ENCODE assay signal across 8 mouse cellular contexts in the genomic region with DNA sequence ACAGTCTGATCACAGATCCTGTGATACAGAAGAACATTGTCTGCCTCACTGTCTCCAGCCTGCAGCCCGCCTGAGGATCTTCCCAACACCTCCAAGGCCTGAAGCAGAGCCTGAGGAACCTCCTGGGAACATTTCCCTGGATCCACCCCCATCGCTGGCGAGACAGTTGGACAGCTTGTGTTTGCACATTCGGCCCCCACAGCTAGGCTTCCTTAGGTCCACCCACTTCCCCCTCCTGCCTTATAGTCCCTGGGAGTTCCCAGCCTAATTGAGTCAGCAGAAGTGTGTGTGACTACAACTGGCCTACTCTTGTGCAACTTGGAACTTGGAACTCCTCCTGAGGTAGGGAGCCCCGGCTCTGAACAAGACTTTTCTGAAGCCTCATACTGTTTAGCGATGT. TPM values are rescaled to one million over a fixed set of nuclear protein-coding genes. Genes with fewer than 3 reads are reported as not detected.
DNase-seq lines count a peak whose midpoint lies in the region; ATAC-seq and TF ChIP-seq lines count a peak whose summit lies in the region.

No protein-coding gene starts in this region.

- ATAC-seq in liver, embryonic 16.5 days (ENCODE audit: low read depth): peak; percentile 30; the same call in 1 of the 2 replicates
- peak; percentile 58 for ATAC-seq in stomach, postnatal 0 days (ENCODE audit: low FRiP score, low TSS enrichment)
- ATAC-seq in forebrain, postnatal 0 days: no peak

- TF ChIP-seq POLR2A in bone marrow macrophage, adult 2 months (IDR thresholded peaks at IDR 0.05; ENCODE audit: borderline replicate concordance, low read depth, low read length): no peak
- no peak for TF ChIP-seq POLR2A in thymus, adult 2 months (IDR thresholded peaks at IDR 0.05; ENCODE audit: control insufficient read depth, extremely low read depth, insufficient read depth, low read length, poor library complexity)

- TF ChIP-seq CTCF in bone marrow macrophage, adult 2 months (IDR thresholded peaks at IDR 0.05; ENCODE audit: low read depth, low read length): no peak
- no peak for TF ChIP-seq CTCF in stomach, postnatal 0 days (IDR thresholded peaks at IDR 0.05; ENCODE audit: low read depth)
- TF ChIP-seq CTCF in thymus, adult 2 months (IDR thresholded peaks at IDR 0.05; ENCODE audit: borderline replicate concordance, control insufficient read depth, extremely low read depth, insufficient read depth, low read length, poor library complexity): no peak
- no peak for TF ChIP-seq CTCF in forebrain, postnatal 0 days (IDR thresholded peaks at IDR 0.05; ENCODE audit: low read depth)

- H3K9ac ChIP-seq in liver, embryonic 16.5 days (ENCODE audit: low read depth, low read length): no peak overlapping the region
- no peak overlapping the region for H3K9ac ChIP-seq in stomach, postnatal 0 days (ENCODE audit: low read length)
- no peak overlapping the region for H3K9ac ChIP-seq in forebrain, postnatal 0 days

- TF ChIP-seq EP300 in stomach, postnatal 0 days (optimal IDR thresholded peaks at IDR 0.05): no peak

- intact Hi-C loops in heart, postnatal 36 days (cut with DNase I): loop anchor here (2.0 to 10.0 kb wide), 2 partner anchors 31 to 257 kb away; partner anchors contain the start of gene Mcrip1

- H3K27ac ChIP-seq in bone marrow macrophage, adult 2 months (ENCODE audit: insufficient read depth, low read depth, low read length): peak overlapping the region; percentile 60
- peak overlapping the region; percentile 38; the same call in 1 of the 2 replicates for H3K27ac ChIP-seq in liver, embryonic 16.5 days (ENCODE audit: low read length)
- peak overlapping the region; percentile 82 for H3K27ac ChIP-seq in stomach, postnatal 0 days (replicated peaks)
- no peak overlapping the region for H3K27ac ChIP-seq in thymus, adult 2 months (ENCODE audit: control insufficient read depth, insufficient read depth, low read length)
- no peak overlapping the region for H3K27ac ChIP-seq in forebrain, postnatal 0 days (ENCODE audit: low read depth, low read length)

- H3K27me3 ChIP-seq in liver, embryonic 16.5 days (ENCODE audit: control insufficient read depth, insufficient read depth, low read depth, low read length): no peaks in the 10 kb centered on the region
- no peaks in the 10 kb centered on the region for H3K27me3 ChIP-seq in stomach, postnatal 0 days (ENCODE audit: control insufficient read depth, insufficient read depth, low read length)
- no peaks in the 10 kb centered on the region for H3K27me3 ChIP-seq in thymus, adult 2 months (ENCODE audit: control insufficient read depth, insufficient read depth, low read length)
- no peaks in the 10 kb centered on the region for H3K27me3 ChIP-seq in forebrain, postnatal 0 days (ENCODE audit: insufficient read depth, low read length)

- peak; percentile 52 for DNase-seq in 3T3-L1 (ENCODE audit: low read depth, low spot score)
- DNase-seq in heart, postnatal 36 days: peak; percentile 55 to 61
- peak; percentile 51 for DNase-seq in stomach, postnatal 0 days (ENCODE audit: low spot score)
- no peak for DNase-seq in thymus, adult 2 months
- no peak for DNase-seq in forebrain, postnatal 0 days
- no peak for DNase-seq in natural killer cell, adult 2 months (ENCODE audit: low spot score in 2 of 2)

- H3K4me1 ChIP-seq in bone marrow macrophage, adult 2 months (ENCODE audit: control insufficient read depth, insufficient read depth, low read length): peaks cover 21% of the 10 kb centered on the region
- H3K4me1 ChIP-seq in liver, embryonic 16.5 days (ENCODE audit: control insufficient read depth, low read depth, low read length): peaks cover 32% of the 10 kb centered on the region
- no peaks in the 10 kb centered on the region for H3K4me1 ChIP-seq in stomach, postnatal 0 days (replicated peaks; ENCODE audit: control insufficient read depth, insufficient read depth)
- no peaks in the 10 kb centered on the region for H3K4me1 ChIP-seq in thymus, adult 2 months (replicated peaks; ENCODE audit: control insufficient read depth, insufficient read depth, low read length)
- no peaks in the 10 kb centered on the region for H3K4me1 ChIP-seq in forebrain, postnatal 0 days (ENCODE audit: insufficient read depth)

- no peaks in the 10 kb centered on the region for H3K9me3 ChIP-seq in liver, embryonic 16.5 days (replicated peaks; ENCODE audit: control insufficient read depth, low read length)
- no peaks in the 10 kb centered on the region for H3K9me3 ChIP-seq in stomach, postnatal 0 days (ENCODE audit: control insufficient read depth, low read length)
- no peaks in the 10 kb centered on the region for H3K9me3 ChIP-seq in forebrain, postnatal 0 days (ENCODE audit: low read length)

- H3K36me3 ChIP-seq in liver, embryonic 16.5 days (ENCODE audit: control insufficient read depth, insufficient read depth): no peaks in the 10 kb centered on the region
- no peaks in the 10 kb centered on the region for H3K36me3 ChIP-seq in stomach, postnatal 0 days (ENCODE audit: control insufficient read depth, insufficient read depth, low read length)
- H3K36me3 ChIP-seq in thymus, adult 2 months (ENCODE audit: control insufficient read depth, insufficient read depth, low read length): no peaks in the 10 kb centered on the region
- no peaks in the 10 kb centered on the region for H3K36me3 ChIP-seq in forebrain, postnatal 0 days (ENCODE audit: insufficient read depth)

- no peak overlapping the region for H3K4me2 ChIP-seq in liver, embryonic 16.5 days (ENCODE audit: low read depth, low read length)
- no peak overlapping the region for H3K4me2 ChIP-seq in stomach, postnatal 0 days (replicated peaks; ENCODE audit: low read depth)
- H3K4me2 ChIP-seq in forebrain, postnatal 0 days (ENCODE audit: low read depth): no peak overlapping the region

- WGBS in liver, embryonic 16.5 days (ENCODE audit: insufficient replicate concordance): 40% methylated on average over 6 of the region's 6 CpGs
- WGBS in stomach, postnatal 0 days: 39% methylated on average over 6 of the region's 6 CpGs
- WGBS in thymus, adult 2 months: 65% methylated on average over 6 of the region's 6 CpGs
- 67% methylated on average over 6 of the region's 6 CpGs for WGBS in forebrain, postnatal 0 days

- peak overlapping the region; percentile 12 for H3K4me3 ChIP-seq in bone marrow macrophage, adult 2 months (ENCODE audit: insufficient read depth, low read length)
- no peak overlapping the region for H3K4me3 ChIP-seq in liver, embryonic 16.5 days (ENCODE audit: low read depth, low read length)
- no peak overlapping the region for H3K4me3 ChIP-seq in stomach, postnatal 0 days (ENCODE audit: low read depth, low read length)
- no peak overlapping the region for H3K4me3 ChIP-seq in thymus, adult 2 months (ENCODE audit: control insufficient read depth, insufficient read depth, low read length)
- no peak overlapping the region for H3K4me3 ChIP-seq in forebrain, postnatal 0 days (ENCODE audit: low read depth, low read length)

RNA-seq across cellular contexts. Expression of gene Gcgr, which starts 12.5 kb away (rescaled TPM):
- polyA plus RNA-seq in bone marrow macrophage, adult 2 months (2012; ENCODE audit: insufficient read depth, insufficient read length, missing spikeins): not detected in 2 replicates
- total RNA-seq in heart, postnatal 36 days (2021): 1 to 10 TPM in 1 of 2 experiments, under 1 TPM in 1; 0.80 to 1.2 TPM
- polyA plus RNA-seq in liver, embryonic 16.5 days (2015; fragmentation: Nextera tagmentation; extraction: Ambion mirVana): 18.7 and 20.7 TPM in 2 replicates
- 3.5 and 5.8 TPM in 2 replicates for polyA plus RNA-seq in stomach, postnatal 0 days (2015; fragmentation: Nextera tagmentation; extraction: Ambion mirVana)
- polyA plus RNA-seq in thymus, adult 2 months (2012; rRNA removed): 1.0 TPM in 2 replicates
- not detected in 2 replicates for total RNA-seq in forebrain, postnatal 0 days (2014; rRNA removed)
- polyA plus RNA-seq in forebrain, postnatal 0 days (2015; fragmentation: Nextera tagmentation; extraction: Ambion mirVana): 0.09 and 0.22 TPM in 2 replicates

RNA-seq across cellular contexts. Expression of gene Slc25a10, which starts 26.4 kb away (rescaled TPM):
- polyA plus RNA-seq in bone marrow macrophage, adult 2 months (2012; ENCODE audit: insufficient read depth, insufficient read length, missing spikeins): 62.9 and 65.6 TPM in 2 replicates
- 10 to 100 TPM; 13.4 to 15.0 TPM for total RNA-seq in heart, postnatal 36 days (2021)
- polyA plus RNA-seq in liver, embryonic 16.5 days (2015; fragmentation: Nextera tagmentation; extraction: Ambion mirVana): 37.0 and 38.9 TPM in 2 replicates
- polyA plus RNA-seq in stomach, postnatal 0 days (2015; fragmentation: Nextera tagmentation; extraction: Ambion mirVana): 86.1 and 94.0 TPM in 2 replicates
- 102 and 103 TPM in 2 replicates for polyA plus RNA-seq in thymus, adult 2 months (2012; rRNA removed)
- 20.9 and 22.8 TPM in 2 replicates for total RNA-seq in forebrain, postnatal 0 days (2014; rRNA removed)
- polyA plus RNA-seq in forebrain, postnatal 0 days (2015; fragmentation: Nextera tagmentation; extraction: Ambion mirVana): 20.5 and 21.1 TPM in 2 replicates

RNA-seq across cellular contexts. Expression of gene Mcrip1, which starts 31.5 kb away (rescaled TPM):
- polyA plus RNA-seq in bone marrow macrophage, adult 2 months (2012; ENCODE audit: insufficient read depth, insufficient read length, missing spikeins): 63.5 and 64.0 TPM in 2 replicates
- 10 to 100 TPM; 43.1 to 43.7 TPM for total RNA-seq in heart, postnatal 36 days (2021)
- 38.5 and 39.1 TPM in 2 replicates for polyA plus RNA-seq in liver, embryonic 16.5 days (2015; fragmentation: Nextera tagmentation; extraction: Ambion mirVana)
- polyA plus RNA-seq in stomach, postnatal 0 days (2015; fragmentation: Nextera tagmentation; extraction: Ambion mirVana): 113 and 115 TPM in 2 replicates
- 167 and 191 TPM in 2 replicates for polyA plus RNA-seq in thymus, adult 2 months (2012; rRNA removed)
- total RNA-seq in forebrain, postnatal 0 days (2014; rRNA removed): 103 and 105 TPM in 2 replicates
- 261 and 275 TPM in 2 replicates for polyA plus RNA-seq in forebrain, postnatal 0 days (2015; fragmentation: Nextera tagmentation; extraction: Ambion mirVana)

RNA-seq across cellular contexts. Expression of gene Ppp1r27, which starts 32.9 kb away (rescaled TPM):
- polyA plus RNA-seq in bone marrow macrophage, adult 2 months (2012; ENCODE audit: insufficient read depth, insufficient read length, missing spikeins): not detected in 2 replicates
- under 1 TPM in 1 of 2 experiments, not detected in 1; 0.67 TPM for total RNA-seq in heart, postnatal 36 days (2021)
- 0.20 and 1.2 TPM in 2 replicates for polyA plus RNA-seq in liver, embryonic 16.5 days (2015; fragmentation: Nextera tagmentation; extraction: Ambion mirVana)
- polyA plus RNA-seq in stomach, postnatal 0 days (2015; fragmentation: Nextera tagmentation; extraction: Ambion mirVana): not detected in 2 replicates
- 5.0 and 6.4 TPM in 2 replicates for polyA plus RNA-seq in thymus, adult 2 months (2012; rRNA removed)
- total RNA-seq in forebrain, postnatal 0 days (2014; rRNA removed): not detected in 2 replicates
- not detected in 2 replicates for polyA plus RNA-seq in forebrain, postnatal 0 days (2015; fragmentation: Nextera tagmentation; extraction: Ambion mirVana)

RNA-seq across cellular contexts. Expression of gene Mrpl12, which starts 33.6 kb away (rescaled TPM):
- 43.3 and 46.7 TPM in 2 replicates for polyA plus RNA-seq in bone marrow macrophage, adult 2 months (2012; ENCODE audit: insufficient read depth, insufficient read length, missing spikeins)
- 100 to 1,000 TPM; 222 to 245 TPM for total RNA-seq in heart, postnatal 36 days (2021)
- 81.5 and 83.1 TPM in 2 replicates for polyA plus RNA-seq in liver, embryonic 16.5 days (2015; fragmentation: Nextera tagmentation; extraction: Ambion mirVana)
- 133 and 134 TPM in 2 replicates for polyA plus RNA-seq in stomach, postnatal 0 days (2015; fragmentation: Nextera tagmentation; extraction: Ambion mirVana)
- polyA plus RNA-seq in thymus, adult 2 months (2012; rRNA removed): 89.6 and 92.3 TPM in 2 replicates
- 42.6 and 49.9 TPM in 2 replicates for total RNA-seq in forebrain, postnatal 0 days (2014; rRNA removed)
- 143 and 179 TPM in 2 replicates for polyA plus RNA-seq in forebrain, postnatal 0 days (2015; fragmentation: Nextera tagmentation; extraction: Ambion mirVana)

Comparison
In these comparisons a context has a peak if more than half of its experiments do, and no peak if none do; other contexts are left out.
1. DNase-seq: peak in 3T3-L1 (single experiment), heart, postnatal 36 days (2 of 2) and stomach, postnatal 0 days (single experiment); none in thymus, adult 2 months (single experiment), forebrain, postnatal 0 days (single experiment) and natural killer cell, adult 2 months (0 of 2).
2. H3K27ac ChIP-seq: peak in bone marrow macrophage, adult 2 months (single experiment), liver, embryonic 16.5 days (single experiment) and stomach, postnatal 0 days (single experiment); none in thymus, adult 2 months (single experiment) and forebrain, postnatal 0 days (single experiment).